Mouse (Mus musculus): ENCODE measurements at regions not wholly inside any gene's neighbourhood (a gene's known extent, or its start where the extent isn't known, plus 50 kb on each side); places are given as distances from the start of the nearest gene placed in this dataset.

GRCm38 (mm10) chr8:89246342-89246741 lies 202.4 kb upstream of the Sall1 start:
- no peaks in the 10 kb centered on the region for H3K4me1 ChIP-seq (ENCODE audit: control insufficient read depth, insufficient read depth, insufficient read length, low read length)
- no peak overlapping the region for H3K27ac ChIP-seq (replicated peaks; ENCODE audit: low read depth, low read length)
- no peak overlapping the region for H3K4me3 ChIP-seq (ENCODE audit: insufficient read depth, low read depth, low read length)

- H3K27ac ChIP-seq (replicated peaks; ENCODE audit: low read depth, low read length), result no peak overlapping the region
- H3K4me1 ChIP-seq (ENCODE audit: control insufficient read depth, insufficient read depth, insufficient read length, low read length), result no peaks in the 10 kb centered on the region
Observed at GRCm38 (mm10) chr8:89245131-89245751, 201.3 kb upstream of the Sall1 start.

GRCm38 (mm10) chr8:89241686-89242085 lies 197.7 kb upstream of the Sall1 start:
- H3K27ac ChIP-seq (replicated peaks; ENCODE audit: low read depth, low read length), result no peak overlapping the region
- no peak overlapping the region for H3K4me3 ChIP-seq (ENCODE audit: insufficient read depth, low read depth, low read length)
- no peaks in the 10 kb centered on the region for H3K4me1 ChIP-seq (ENCODE audit: control insufficient read depth, insufficient read depth, insufficient read length, low read length)

More at GRCm38 (mm10) chr8:89245131-89245751, 201.3 kb upstream of the Sall1 start:
- no peak overlapping the region for H3K4me3 ChIP-seq (ENCODE audit: insufficient read depth, low read depth, low read length)

- Histone ChIP-seq H3K27ac (replicated peaks; ENCODE audit: low read depth, low read length) (no peak overlapping the region), H3K4me1 (ENCODE audit: control insufficient read depth, insufficient read depth, insufficient read length, low read length) (no peaks in the 10 kb centered on the region), H3K4me3 (ENCODE audit: insufficient read depth, low read depth, low read length) (no peak overlapping the region)
Observed at GRCm38 (mm10) chr8:89239626-89240025, 195.7 kb upstream of the Sall1 start.

GRCm38 (mm10) chr8:89234041-89234440 lies 190.1 kb upstream of the Sall1 start:
- no peaks in the 10 kb centered on the region for H3K4me1 ChIP-seq (ENCODE audit: control insufficient read depth, insufficient read depth, insufficient read length, low read length)
- H3K27ac ChIP-seq (replicated peaks; ENCODE audit: low read depth, low read length), result no peak overlapping the region

GRCm38 (mm10) chr8:89232318-89232717 lies 188.4 kb upstream of the Sall1 start:
- no peak overlapping the region for H3K4me3 ChIP-seq (ENCODE audit: insufficient read depth, low read depth, low read length)
- no peaks in the 10 kb centered on the region for H3K4me1 ChIP-seq (ENCODE audit: control insufficient read depth, insufficient read depth, insufficient read length, low read length)
- H3K27ac ChIP-seq (replicated peaks; ENCODE audit: low read depth, low read length), result no peak overlapping the region

More at GRCm38 (mm10) chr8:89234041-89234440, 190.1 kb upstream of the Sall1 start:
- H3K4me3 ChIP-seq (ENCODE audit: insufficient read depth, low read depth, low read length), result no peak overlapping the region

GRCm38 (mm10) chr8:89229144-89229543 lies 185.2 kb upstream of the Sall1 start:
- Histone ChIP-seq H3K4me3 (ENCODE audit: insufficient read depth, low read depth, low read length) (no peak overlapping the region), H3K4me1 (ENCODE audit: control insufficient read depth, insufficient read depth, insufficient read length, low read length) (no peaks in the 10 kb centered on the region), H3K27ac (replicated peaks; ENCODE audit: low read depth, low read length) (no peak overlapping the region)

GRCm38 (mm10) chr8:89220870-89221269 lies 176.9 kb upstream of the Sall1 start:
- H3K4me3 ChIP-seq (ENCODE audit: insufficient read depth, low read depth, low read length), result no peak overlapping the region
- no peak overlapping the region for H3K27ac ChIP-seq (replicated peaks; ENCODE audit: low read depth, low read length)
- H3K4me1 ChIP-seq (ENCODE audit: control insufficient read depth, insufficient read depth, insufficient read length, low read length), result no peaks in the 10 kb centered on the region

GRCm38 (mm10) chr8:89220381-89220780 lies 176.4 kb upstream of the Sall1 start:
- no peak overlapping the region for H3K4me3 ChIP-seq (ENCODE audit: insufficient read depth, low read depth, low read length)
- H3K27ac ChIP-seq (replicated peaks; ENCODE audit: low read depth, low read length), result no peak overlapping the region
- no peaks in the 10 kb centered on the region for H3K4me1 ChIP-seq (ENCODE audit: control insufficient read depth, insufficient read depth, insufficient read length, low read length)

GRCm38 (mm10) chr8:89219156-89219555 lies 175.2 kb upstream of the Sall1 start:
- H3K4me1 ChIP-seq (ENCODE audit: control insufficient read depth, insufficient read depth, insufficient read length, low read length), result no peaks in the 10 kb centered on the region
- no peak overlapping the region for H3K27ac ChIP-seq (replicated peaks; ENCODE audit: low read depth, low read length)

GRCm38 (mm10) chr8:89217689-89218088 lies 173.7 kb upstream of the Sall1 start:
- Histone ChIP-seq H3K4me3 (ENCODE audit: insufficient read depth, low read depth, low read length) (no peak overlapping the region), H3K27ac (replicated peaks; ENCODE audit: low read depth, low read length) (no peak overlapping the region), H3K4me1 (ENCODE audit: control insufficient read depth, insufficient read depth, insufficient read length, low read length) (no peaks in the 10 kb centered on the region)

More at GRCm38 (mm10) chr8:89219156-89219555, 175.2 kb upstream of the Sall1 start:
- no peak overlapping the region for H3K4me3 ChIP-seq (ENCODE audit: insufficient read depth, low read depth, low read length)

GRCm38 (mm10) chr8:89211931-89212330 lies 168.0 kb upstream of the Sall1 start:
- Histone ChIP-seq H3K4me1 (ENCODE audit: control insufficient read depth, insufficient read depth, insufficient read length, low read length) (no peaks in the 10 kb centered on the region), H3K4me3 (ENCODE audit: insufficient read depth, low read depth, low read length) (no peak overlapping the region), H3K27ac (replicated peaks; ENCODE audit: low read depth, low read length) (no peak overlapping the region)

GRCm38 (mm10) chr8:89210684-89211083 lies 166.7 kb upstream of the Sall1 start:
- no peaks in the 10 kb centered on the region for H3K4me1 ChIP-seq (ENCODE audit: control insufficient read depth, insufficient read depth, insufficient read length, low read length)
- H3K27ac ChIP-seq (replicated peaks; ENCODE audit: low read depth, low read length), result no peak overlapping the region
- H3K4me3 ChIP-seq (ENCODE audit: insufficient read depth, low read depth, low read length), result no peak overlapping the region

GRCm38 (mm10) chr8:89207891-89208290 lies 163.9 kb upstream of the Sall1 start:
- no peak overlapping the region for H3K4me3 ChIP-seq (ENCODE audit: insufficient read depth, low read depth, low read length)
- no peaks in the 10 kb centered on the region for H3K4me1 ChIP-seq (ENCODE audit: control insufficient read depth, insufficient read depth, insufficient read length, low read length)
- no peak overlapping the region for H3K27ac ChIP-seq (replicated peaks; ENCODE audit: low read depth, low read length)

GRCm38 (mm10) chr8:89202484-89203096 lies 158.6 kb upstream of the Sall1 start:
- H3K4me1 ChIP-seq (ENCODE audit: control insufficient read depth, insufficient read depth, insufficient read length, low read length), result no peaks in the 10 kb centered on the region

GRCm38 (mm10) chr8:89200301-89200700 lies 156.3 kb upstream of the Sall1 start:
- H3K4me3 ChIP-seq (ENCODE audit: insufficient read depth, low read depth, low read length), result no peak overlapping the region
- no peak overlapping the region for H3K27ac ChIP-seq (replicated peaks; ENCODE audit: low read depth, low read length)
- H3K4me1 ChIP-seq (ENCODE audit: control insufficient read depth, insufficient read depth, insufficient read length, low read length), result no peaks in the 10 kb centered on the region

More at GRCm38 (mm10) chr8:89202484-89203096, 158.6 kb upstream of the Sall1 start:
- Histone ChIP-seq H3K27ac (replicated peaks; ENCODE audit: low read depth, low read length) (no peak overlapping the region), H3K4me3 (ENCODE audit: insufficient read depth, low read depth, low read length) (no peak overlapping the region)

Measured in brown adipose tissue, adult 24 weeks (tissue).